Mouse (Mus musculus) E14TG2a.4 (cell line): ENCODE data around the gene Ooep.

ENCODE experiments used
- CTCF ChIP-seq: conservative IDR thresholded peaks from 2 replicates; pipeline ENCODE4 v1.5.1; 2014; ENCODE audit warnings: low read length
- NANOG ChIP-seq: IDR thresholded peaks from 2 replicates; pipeline ENCODE4 v1.6.1; 2014; ENCODE audit warnings: borderline replicate concordance, low read length, mixed read lengths

DNA sequence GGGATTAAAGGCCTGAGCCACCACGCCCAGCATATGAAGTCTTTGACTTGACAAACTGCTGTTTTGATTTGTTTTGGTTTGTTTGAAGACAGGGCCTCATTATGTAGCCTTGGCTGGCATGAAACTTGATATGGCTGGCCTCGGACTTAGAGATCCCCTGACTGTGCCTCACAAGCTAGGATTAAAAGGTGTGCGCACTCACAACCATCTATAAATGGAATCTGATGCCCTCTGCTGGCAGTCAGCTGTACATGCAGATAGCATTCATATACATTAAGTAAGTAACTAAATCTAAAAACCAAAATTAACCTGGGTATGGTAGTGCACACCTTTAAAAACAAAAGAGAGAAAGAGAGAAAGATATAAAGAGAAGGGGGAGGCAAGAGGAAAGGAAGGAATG lies 7.4 kb upstream of the Ooep start:
- TF ChIP-seq CTCF (peak; percentile 80), NANOG (no peak)
